Comparison of ENCODE assay signal across 11 mouse cellular contexts in genomic region chr4:137287206-137287605, GRCm38 (mm10). TPM values are rescaled to one million over a fixed set of nuclear protein-coding genes. Genes with fewer than 3 reads are reported as not detected.
DNase-seq lines count a peak whose midpoint lies in the region; ATAC-seq lines count a peak whose summit lies in the region.
"Had no signal": no experiment of that assay in that cellular context is flagged by ENCODE, and none has a peak within 500 bp of the region (broad histone marks: within the 10 kb centered on the region; RNA-seq: fewer than 3 reads in every experiment).

No protein-coding gene starts in this region.

- 83% methylated on average over 13 of the region's 13 CpGs for WGBS in forebrain, embryonic 11.5 days
- 50% methylated on average over 13 of the region's 13 CpGs for WGBS in kidney, embryonic 16.5 days

- ATAC-seq in forebrain, embryonic 11.5 days (replicated peaks; ENCODE audit: low FRiP score) = no peak
- no peak for ATAC-seq in kidney, embryonic 16.5 days (ENCODE audit: low FRiP score, low TSS enrichment)
- ATAC-seq: liver, embryonic 12.5 days had no signal

- H3K27me3 ChIP-seq in forebrain, embryonic 11.5 days (ENCODE audit: control insufficient read depth, insufficient read depth, low read length) = peaks cover 9% of the 10 kb centered on the region; the same call in 1 of the 2 replicates
- H3K27me3 ChIP-seq in kidney, embryonic 16.5 days (ENCODE audit: insufficient read depth, low read length) = peaks cover 4% of the 10 kb centered on the region

- DNase-seq in gastrocnemius, adult 18-20 months (ENCODE audit: low spot score) = peak; percentile 70
- no peak for DNase-seq in gastrocnemius, postnatal 4 days (ENCODE audit: low spot score in 2 of 2)
- DNase-seq in 3T3-L1 (ENCODE audit: low read depth, low spot score) (peak; percentile 78), adipocyte (ENCODE audit: low spot score) (peak; percentile 12)
- peak; percentile 69 for DNase-seq in gastrocnemius, postnatal 14 days
- DNase-seq in lung, postnatal 10 days = no peak
- no peak for DNase-seq in forebrain, embryonic 11.5 days (ENCODE audit: low spot score)

- no peak overlapping the region for H3K9ac ChIP-seq in forebrain, embryonic 11.5 days (ENCODE audit: low read length)
- no peak overlapping the region for H3K9ac ChIP-seq in kidney, embryonic 16.5 days (replicated peaks; ENCODE audit: low read length)
- H3K9ac ChIP-seq: liver, embryonic 12.5 days had no signal

- no peak overlapping the region for H3K27ac ChIP-seq in forebrain, embryonic 11.5 days (ENCODE audit: low read depth, low read length)
- H3K27ac ChIP-seq in kidney, embryonic 16.5 days (ENCODE audit: low read length) = no peak overlapping the region
- H3K27ac ChIP-seq: layer of hippocampus, adult 2 months; liver, embryonic 12.5 days had no signal

- peaks cover 5% of the 10 kb centered on the region; the same call in 1 of the 2 replicates for H3K4me1 ChIP-seq in forebrain, embryonic 11.5 days (replicated peaks; ENCODE audit: control insufficient read depth, insufficient read depth, low read length)
- peaks cover 33% of the 10 kb centered on the region for H3K4me1 ChIP-seq in kidney, embryonic 16.5 days (ENCODE audit: insufficient read depth, low read length)
- H3K4me1 ChIP-seq: liver, embryonic 12.5 days had no signal

- intact Hi-C loops in gastrocnemius, postnatal 14 days (cut with DNase I; ENCODE audit: low total_unique reads) = no loop called here

- H3K4me3 ChIP-seq in forebrain, embryonic 11.5 days (ENCODE audit: low read depth, low read length) = no peak overlapping the region
- H3K4me3 ChIP-seq in kidney, embryonic 16.5 days (ENCODE audit: low read length) = no peak overlapping the region
- H3K4me3 ChIP-seq: erythroblast, embryonic 14.5 days; layer of hippocampus, adult 2 months; liver, embryonic 12.5 days had no signal

- H3K9me3 ChIP-seq in forebrain, embryonic 11.5 days (ENCODE audit: control insufficient read depth, low read length) = no peaks in the 10 kb centered on the region
- H3K9me3 ChIP-seq in kidney, embryonic 16.5 days (ENCODE audit: low read length) = no peaks in the 10 kb centered on the region
- H3K9me3 ChIP-seq: liver, embryonic 12.5 days had no signal

- no peaks in the 10 kb centered on the region for H3K36me3 ChIP-seq in forebrain, embryonic 11.5 days (ENCODE audit: control insufficient read depth, insufficient read depth, low read length)
- H3K36me3 ChIP-seq in kidney, embryonic 16.5 days (ENCODE audit: insufficient read depth, low read length) = no peaks in the 10 kb centered on the region
- H3K36me3 ChIP-seq: liver, embryonic 12.5 days had no signal

- no peak overlapping the region for H3K4me2 ChIP-seq in forebrain, embryonic 11.5 days (ENCODE audit: low read depth, low read length, severe bottlenecking)
- no peak overlapping the region for H3K4me2 ChIP-seq in kidney, embryonic 16.5 days (replicated peaks; ENCODE audit: low read depth, low read length)
- H3K4me2 ChIP-seq: liver, embryonic 12.5 days had no signal

RNA-seq across cellular contexts. Expression of gene Wnt4, which starts 9.9 kb away (rescaled TPM):
- 10 to 100 TPM; 11.3 to 12.9 TPM for total RNA-seq in gastrocnemius, adult 18-20 months (2021)
- total RNA-seq in gastrocnemius, postnatal 4 days (2021) = 10 to 100 TPM; 22.2 to 22.8 TPM
- 1 to 10 TPM; 6.4 to 8.8 TPM for total RNA-seq in gastrocnemius, postnatal 14 days (2021)
- polyA plus RNA-seq in forebrain, embryonic 11.5 days (2014; fragmentation: Nextera tagmentation; extraction: Ambion mirVana) = 1.5 and 1.9 TPM in 2 replicates
- polyA plus RNA-seq in kidney, embryonic 16.5 days (2015; fragmentation: Nextera tagmentation; extraction: Ambion mirVana) = 7.9 and 10.8 TPM in 2 replicates

Comparison
In these comparisons a context has a peak if more than half of its experiments do, and no peak if none do; other contexts are left out.
1. DNase-seq: peak in gastrocnemius, adult 18-20 months (single experiment), 3T3-L1 (single experiment), adipocyte (single experiment) and gastrocnemius, postnatal 14 days (single experiment); none in gastrocnemius, postnatal 4 days (0 of 2), lung, postnatal 10 days (single experiment) and forebrain, embryonic 11.5 days (single experiment).